Mouse (Mus musculus): ENCODE results near the gene Usp15.
A peak's percentile ranks its signal among the peaks of the same experiment; 100 is the strongest.

Gene Usp15

GRCm38 (mm10) chr10:123108121-123108520, 88.7 kb downstream of the Usp15 start:
- no peak for DNase-seq (ENCODE audit: low read depth, low spot score)

- DNase-seq (ENCODE audit: low read depth, low spot score), result no peak
Measured at GRCm38 (mm10) chr10:123101303-123101702, 95.5 kb downstream of the Usp15 start.

GRCm38 (mm10) chr10:123100584-123100983, 96.2 kb downstream of the Usp15 start:
- no peak for DNase-seq (ENCODE audit: low read depth, low spot score)

GRCm38 (mm10) chr10:123094504-123094903, 102.3 kb downstream of the Usp15 start:
- no peak for DNase-seq (ENCODE audit: low read depth, low spot score)

- DNase-seq (ENCODE audit: low read depth, low spot score), result no peak
Measured at GRCm38 (mm10) chr10:123092577-123092976, 104.2 kb downstream of the Usp15 start.

- peak; percentile 46 for DNase-seq (ENCODE audit: low read depth, low spot score)
Measured at GRCm38 (mm10) chr10:123091737-123092136, 105.1 kb downstream of the Usp15 start.

- no peak for DNase-seq (ENCODE audit: low read depth, low spot score)
Measured at GRCm38 (mm10) chr10:123089425-123089930, 107.3 kb downstream of the Usp15 start.

- no peak for DNase-seq (ENCODE audit: low read depth, low spot score)
Measured at GRCm38 (mm10) chr10:123086847-123087246, 109.9 kb downstream of the Usp15 start.

- no peak for DNase-seq (ENCODE audit: low read depth, low spot score)
Measured at GRCm38 (mm10) chr10:123084900-123085641, 111.7 kb downstream of the Usp15 start.

GRCm38 (mm10) chr10:123084307-123084706, 112.5 kb downstream of the Usp15 start:
- no peak for DNase-seq (ENCODE audit: low read depth, low spot score)

- peak; percentile 92 for DNase-seq (ENCODE audit: low read depth, low spot score)
Measured at GRCm38 (mm10) chr10:123076245-123077023, 120.4 kb downstream of the Usp15 start, which contains the start of gene Mon2. Gene Mon2, minus strand, starts transcription at chr10:123076505.

- DNase-seq (ENCODE audit: low read depth, low spot score), result no peak
Measured at GRCm38 (mm10) chr10:123075751-123076242, 121.0 kb downstream of the Usp15 start.

- no peak for DNase-seq (ENCODE audit: low read depth, low spot score)
Measured at GRCm38 (mm10) chr10:123071997-123072396, 124.8 kb downstream of the Usp15 start.

GRCm38 (mm10) chr10:123063021-123063420, 133.8 kb downstream of the Usp15 start:
- DNase-seq (ENCODE audit: low read depth, low spot score), result no peak

- no peak for DNase-seq (ENCODE audit: low read depth, low spot score)
Measured at GRCm38 (mm10) chr10:123060831-123061230, 136.0 kb downstream of the Usp15 start.

GRCm38 (mm10) chr10:123057082-123057481, 139.7 kb downstream of the Usp15 start:
- no peak for DNase-seq (ENCODE audit: low read depth, low spot score)

GRCm38 (mm10) chr10:123056463-123056862, 140.3 kb downstream of the Usp15 start:
- DNase-seq (ENCODE audit: low read depth, low spot score), result no peak

GRCm38 (mm10) chr10:123055205-123056000, 141.4 kb downstream of the Usp15 start:
- DNase-seq (ENCODE audit: low read depth, low spot score), result no peak

Data from embryo, embryonic 11.5 days (tissue).